Mouse (Mus musculus) thymus, adult 2 months (tissue): ENCODE results near the gene Timeless. TPM values are rescaled to one million over a fixed set of nuclear protein-coding genes. Genes with fewer than 3 reads are reported as not detected.

ENCODE experiments used
- DNase-seq: peaks from one replicate; pipeline ENCODE4 v3.0.0; 2021
- H3K27ac ChIP-seq: fragments of 200-500 bp; 2 replicates; pipeline ENCODE4 v1.5.1; 2012; ENCODE audit warnings: low read length, control low read depth; ENCODE audit not compliant: control insufficient read depth, insufficient read depth
- H3K27me3 ChIP-seq: fragments of 200-500 bp; 2 replicates; pipeline ENCODE4 v1.6.1; 2012; ENCODE audit warnings: mild to moderate bottlenecking, low read length, moderate library complexity, mixed read lengths; ENCODE audit not compliant: control insufficient read depth, insufficient read depth
- H3K36me3 ChIP-seq: fragments of 200-500 bp; 2 replicates; pipeline ENCODE4 v1.6.1; 2012; ENCODE audit warnings: mild to moderate bottlenecking, low read length, moderate library complexity; ENCODE audit not compliant: control insufficient read depth, insufficient read depth
- H3K4me1 ChIP-seq: fragments of 200-500 bp; replicated peaks from 2 replicates; pipeline ENCODE4 v1.6.1; 2012; ENCODE audit warnings: low read length; ENCODE audit not compliant: control insufficient read depth, insufficient read depth
- H3K4me3 ChIP-seq: fragments of 200-500 bp; 2 replicates; pipeline ENCODE4 v1.5.1; 2012; ENCODE audit warnings: mild to moderate bottlenecking, low read length, control low read depth, moderate library complexity; ENCODE audit not compliant: control insufficient read depth, insufficient read depth
- CTCF ChIP-seq: fragments of 200-500 bp; IDR thresholded peaks from 2 replicates; pipeline ENCODE4 v1.5.1; 2012; ENCODE audit warnings: mild to moderate bottlenecking, control low read depth, low read length, moderate library complexity, borderline replicate concordance; ENCODE audit not compliant: control insufficient read depth, poor library complexity, insufficient read depth; ENCODE audit errors: extremely low read depth
- POLR2A ChIP-seq: fragments of 200-500 bp; IDR thresholded peaks from 2 replicates; pipeline ENCODE4 v1.6.1; 2012; ENCODE audit warnings: mild to moderate bottlenecking, low read length, control low read depth, moderate library complexity; ENCODE audit not compliant: control insufficient read depth, poor library complexity, insufficient read depth; ENCODE audit errors: extremely low read depth
- WGBS: fragments of 180-500 bp; shearing (Covaris S2); methylation state at CpG from one replicate; pipeline ENCODE4 v1.1.7; 2018; 5-methylcytosine and 5-hydroxymethylcytosine counted together
- polyA plus RNA-seq: library from polyadenylated mRNA; depleted of rRNA; stranded (reverse); fragments of >200 nt; gene quantifications from 2 replicates; pipeline ENCODE4 v1.2.3, GENCODE M21; 2012; rRNA removed

Gene Timeless
- polyA plus RNA-seq, 1 experiment, result 21.3 TPM

- H3K4me1 ChIP-seq, result no peaks in the 10 kb centered on the region
- no peak overlapping the region for H3K27ac ChIP-seq
- WGBS, result 55% methylated on average over 6 of the region's 6 CpGs
- H3K36me3 ChIP-seq, result no peaks in the 10 kb centered on the region
- no peak for DNase-seq
- no peak overlapping the region for H3K4me3 ChIP-seq
- no peaks in the 10 kb centered on the region for H3K27me3 ChIP-seq
- TF ChIP-seq CTCF, result no peak
- no peak for TF ChIP-seq POLR2A
These were observed 66.4 kb downstream of the Timeless start for GRCm38 (mm10) chr10:128298243-128298642.

- WGBS, result 88% methylated on average over 11 of the region's 11 CpGs
- H3K27ac ChIP-seq, result no peak within 1 kb of the TSS
- DNase-seq, result no peak
- peaks cover under 1% of the 10 kb centered on the region for H3K4me1 ChIP-seq
- TF ChIP-seq CTCF (no peak), POLR2A (no peak)
- H3K27me3 ChIP-seq, result no peaks in the 10 kb centered on the region
- H3K36me3 ChIP-seq, result no peaks in the 10 kb centered on the region
- H3K4me3 ChIP-seq, result no peak within 1 kb of the TSS
These were observed 66.9 kb downstream of the Timeless start, which contains the start of gene Il23a for GRCm38 (mm10) chr10:128298702-128299171. Gene Il23a, minus strand, starts transcription at chr10:128298752.

- no peak for TF ChIP-seq POLR2A
- no peak for TF ChIP-seq CTCF
- H3K27me3 ChIP-seq, result no peaks in the 10 kb centered on the region
- DNase-seq, result no peak
- H3K4me1 ChIP-seq, result peaks cover 7% of the 10 kb centered on the region
- H3K4me3 ChIP-seq, result no peak overlapping the region
- H3K27ac ChIP-seq, result no peak overlapping the region
- WGBS, result 28% methylated on average over 3 of the region's 3 CpGs
- no peaks in the 10 kb centered on the region for H3K36me3 ChIP-seq
These were observed 70.5 kb downstream of the Timeless start for GRCm38 (mm10) chr10:128302357-128302756.

Other genes starting within 250 kb of the Timeless start
- 1.2 and 1.6 TPM in 2 replicates for gene Hsd17b6, start 224.5 kb upstream of the Timeless start, polyA plus RNA-seq
- 20.8 and 21.1 TPM in 2 replicates for gene Prim1, start 216.9 kb upstream of the Timeless start, polyA plus RNA-seq
- gene Naca, start 196.5 kb upstream of the Timeless start, polyA plus RNA-seq, result 204 and 209 TPM in 2 replicates
- gene Ptges3, start 173.1 kb upstream of the Timeless start, polyA plus RNA-seq, result 55.7 and 99.1 TPM in 2 replicates
- gene Atp5b, start 148.8 kb upstream of the Timeless start, polyA plus RNA-seq, result 3,947 and 4,074 TPM in 2 replicates
- gene Baz2a, start 140.5 kb upstream of the Timeless start, polyA plus RNA-seq, result 126 and 131 TPM in 2 replicates
- gene Rbms2, start 51.8 kb upstream of the Timeless start, polyA plus RNA-seq, result 65.3 and 76.2 TPM in 2 replicates
- gene Gls2, start 37.6 kb upstream of the Timeless start, polyA plus RNA-seq, result 1.2 and 6.6 TPM in 2 replicates
- gene Spryd4, start 20.3 kb upstream of the Timeless start, polyA plus RNA-seq, result 9.8 and 10.9 TPM in 2 replicates
- gene Mip, start 6.2 kb upstream of the Timeless start, polyA plus RNA-seq, result 0.19 and 0.24 TPM in 2 replicates
- 0.39 and 0.96 TPM in 2 replicates for gene Apon, start 22.0 kb downstream of the Timeless start, polyA plus RNA-seq
- 0.38 and 4.1 TPM in 2 replicates for gene Apof, start 36.6 kb downstream of the Timeless start, polyA plus RNA-seq
- 54.9 and 62.0 TPM in 2 replicates for gene Stat2, start 38.5 kb downstream of the Timeless start, polyA plus RNA-seq
- gene Il23a, start 66.7 kb downstream of the Timeless start, polyA plus RNA-seq, result 2.0 and 2.5 TPM in 2 replicates
- 67.5 and 68.4 TPM in 2 replicates for gene Pan2, start 71.3 kb downstream of the Timeless start, polyA plus RNA-seq
- gene Cnpy2, start 90.4 kb downstream of the Timeless start, polyA plus RNA-seq, result 34.3 and 41.7 TPM in 2 replicates
- gene Cs, start 105.7 kb downstream of the Timeless start, polyA plus RNA-seq, result 215 and 225 TPM in 2 replicates
- gene Coq10a, start 136.9 kb downstream of the Timeless start, polyA plus RNA-seq, result 62.9 and 71.7 TPM in 2 replicates
- 71.0 and 87.0 TPM in 2 replicates for gene Ankrd52, start 145.1 kb downstream of the Timeless start, polyA plus RNA-seq
- 0.53 and 0.65 TPM in 2 replicates for gene Slc39a5, start 169.2 kb downstream of the Timeless start, polyA plus RNA-seq
- gene Nabp2, start 179.4 kb downstream of the Timeless start, polyA plus RNA-seq, result 18.0 and 20.8 TPM in 2 replicates
- gene Rnf41, start 179.6 kb downstream of the Timeless start, polyA plus RNA-seq, result 37.8 and 40.4 TPM in 2 replicates
- 176 and 211 TPM in 2 replicates for gene Smarcc2, start 227.2 kb downstream of the Timeless start, polyA plus RNA-seq